Mouse (Mus musculus) thymus, postnatal 10 days (tissue): ENCODE results near the gene Gm9508.
"Not testable (repeated sequence)": the region's sequence is repeated elsewhere in the genome, so short reads cannot be mapped to it uniquely, and the experiment has no call there.

Experiments
- DNase-seq, 2 experiments: peaks; one replicate each; pipeline ENCODE4 v3.0.0; 2021; ENCODE audit warnings: low spot score in 2 of 2

The Gm9508 gene

DNA sequence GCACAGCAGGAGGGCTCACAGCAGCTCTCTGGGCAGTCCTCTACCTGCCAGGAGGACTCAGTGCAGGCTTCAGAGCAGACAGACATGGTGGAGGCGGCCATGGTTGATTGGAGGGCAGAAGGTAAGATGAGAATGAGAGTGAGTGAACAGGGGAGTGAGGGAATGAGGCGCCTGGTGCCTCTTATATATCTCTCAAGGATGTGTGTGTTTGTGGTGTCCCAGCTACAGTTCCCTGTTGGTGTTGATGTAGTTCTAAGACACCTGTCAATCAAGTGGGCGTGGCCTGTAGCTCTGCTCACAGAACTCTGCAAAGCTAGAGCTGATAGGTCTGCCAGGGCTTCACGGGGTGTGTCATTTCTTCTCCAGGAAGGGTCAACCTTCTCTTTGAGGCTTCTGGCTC lies at the start of gene Gm9508:
Gene Gm9508 (minus strand): TSS at position 101 of the 400 bp plus-strand sequence.
- DNase-seq, result no peak

DNA sequence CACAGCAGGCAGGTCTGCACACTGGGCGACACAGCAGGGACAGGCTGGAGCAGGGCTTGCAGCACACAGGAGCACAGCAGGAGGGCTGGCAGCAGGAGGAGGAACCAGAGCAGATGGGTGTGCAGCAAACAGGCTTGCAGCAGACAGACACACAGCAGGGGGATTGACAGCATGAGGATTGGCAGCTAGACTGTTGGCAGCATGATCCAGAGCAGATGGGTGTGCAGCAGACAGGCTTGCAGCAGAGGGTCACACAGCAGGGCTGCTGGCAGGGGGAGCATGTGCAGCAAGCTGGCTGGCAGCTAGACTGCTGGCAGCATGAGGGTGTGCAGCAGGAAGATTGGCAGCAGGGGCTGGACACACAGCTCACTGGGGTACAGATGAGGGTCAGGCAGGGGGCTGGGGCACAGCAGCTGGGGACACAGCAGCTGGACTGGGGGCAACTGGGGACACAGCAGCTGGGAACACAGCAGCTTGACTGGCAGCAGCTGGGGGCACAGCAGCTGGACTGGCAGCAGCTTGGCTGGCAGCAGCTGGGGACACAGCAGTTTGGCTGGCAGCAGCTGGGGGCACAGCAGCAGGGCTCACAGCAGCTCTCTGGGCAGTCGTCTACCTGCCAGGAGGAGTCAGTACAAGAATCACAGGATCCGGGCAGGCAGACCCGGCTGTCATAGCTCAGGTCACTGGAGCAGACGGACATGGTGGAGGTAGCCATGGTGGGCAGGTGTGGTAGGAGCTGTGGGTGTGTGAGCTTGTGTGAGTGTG lies 45.1 kb upstream of the Gm9508 start, which contains the start of gene Gm18596:
Gene Gm18596 (minus strand): TSS at position 715 of the 765 bp plus-strand sequence.
- not testable (repeated sequence) for DNase-seq

- DNase-seq, result no peak
Measured at GRCm38 (mm10) chr10:77738929-77739328, 41.9 kb upstream of the Gm9508 start.

GRCm38 (mm10) chr10:77735928-77736327 lies 38.9 kb upstream of the Gm9508 start:
- DNase-seq, result no peak

GRCm38 (mm10) chr10:77729241-77729640 lies 32.2 kb upstream of the Gm9508 start:
- peak in 1 of 2 experiments; percentile 20 for DNase-seq

- DNase-seq, result no peak
Measured at GRCm38 (mm10) chr10:77728280-77728679, 31.2 kb upstream of the Gm9508 start.

DNA sequence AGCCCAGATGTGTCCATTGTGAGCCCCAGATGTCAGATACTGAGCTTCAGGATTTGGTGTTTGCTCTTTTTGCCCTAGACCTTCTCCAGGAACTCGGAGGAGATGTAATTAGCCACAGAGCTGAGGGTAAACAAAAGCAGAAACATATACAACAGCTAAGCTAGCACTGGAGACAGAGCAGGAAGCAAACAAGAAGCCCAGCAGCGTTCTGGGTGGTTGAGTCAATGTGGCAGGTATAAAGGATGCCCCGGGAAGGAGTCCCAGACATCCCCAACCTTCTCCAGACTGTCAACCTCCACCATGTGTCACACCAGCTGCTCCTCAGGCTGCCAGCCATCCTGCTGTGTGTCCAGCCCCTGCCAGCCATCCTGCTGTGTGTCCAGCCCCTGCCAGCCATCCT lies 29.2 kb upstream of the Gm9508 start, which contains the start of gene Gm10100:
Gene Gm10100 (plus strand): TSS at position 301 of the 400 bp plus-strand sequence.
- DNase-seq, result no peak

DNA sequence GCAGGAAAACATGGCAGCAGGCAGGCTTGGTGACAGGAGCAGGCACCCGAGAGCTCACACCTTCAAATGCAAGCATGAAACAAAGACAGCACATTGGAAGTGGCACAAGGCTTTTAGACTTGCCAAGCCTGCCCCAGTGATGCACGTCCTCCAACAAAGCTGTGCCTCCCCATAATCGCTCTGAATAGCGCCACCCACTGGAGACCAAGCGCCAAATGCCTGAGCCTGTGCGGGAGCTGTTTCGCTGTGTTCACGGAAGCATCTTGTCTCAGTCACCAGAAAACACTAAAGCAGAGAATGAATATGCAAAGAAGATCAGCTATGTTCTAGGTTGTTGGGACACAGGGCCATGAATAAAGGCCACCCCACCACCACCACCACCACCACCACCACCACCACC lies 27.8 kb upstream of the Gm9508 start:
- no peak for DNase-seq

DNA sequence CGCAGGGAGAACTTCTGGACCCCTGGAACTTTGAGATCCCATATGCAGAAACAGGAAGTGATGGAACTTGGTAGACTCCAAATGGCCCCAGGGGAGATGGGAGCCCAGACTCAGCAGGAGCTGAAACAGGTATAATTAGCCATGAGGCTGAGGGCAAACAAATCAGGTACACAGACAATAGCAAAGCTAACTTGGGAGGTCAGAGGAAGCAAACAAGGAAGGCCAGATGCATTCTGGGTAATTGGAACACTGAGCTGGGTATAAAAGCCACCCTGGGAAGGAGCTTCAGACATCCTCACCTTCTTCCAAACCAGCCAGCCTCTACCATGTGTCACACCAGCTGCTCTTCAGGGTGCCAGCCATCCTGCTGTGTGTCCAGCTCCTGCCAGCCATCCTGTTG lies 23.3 kb upstream of the Gm9508 start, which contains the start of gene Krtap12-1:
Gene Krtap12-1 (plus strand): TSS at position 301 of the 400 bp plus-strand sequence.
- DNase-seq, result not testable (repeated sequence)

DNA sequence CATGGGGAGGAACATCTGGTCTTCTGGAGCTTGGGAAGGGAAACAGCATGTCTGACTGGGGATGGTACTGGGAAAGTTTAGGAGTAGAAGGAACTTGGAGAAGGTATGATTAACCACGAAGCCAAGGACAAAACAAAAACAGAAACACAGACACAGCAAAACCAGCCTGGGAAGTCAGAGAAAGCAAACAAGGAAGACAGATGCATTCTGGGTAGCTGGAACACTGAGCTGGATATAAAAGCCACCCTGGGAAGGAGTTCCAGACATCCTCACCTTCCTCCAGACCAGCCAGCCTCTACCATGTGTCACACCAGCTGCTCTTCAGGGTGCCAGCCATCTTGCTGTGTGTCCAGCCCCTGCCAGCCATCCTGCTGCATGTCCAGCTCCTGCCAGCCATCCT lies 18.5 kb upstream of the Gm9508 start, which contains the start of gene Gm10142:
Gene Gm10142 (plus strand): TSS at position 301 of the 400 bp plus-strand sequence.
- DNase-seq, result no peak

- DNase-seq, result no peak
Measured at GRCm38 (mm10) chr10:77713734-77714133, 16.7 kb upstream of the Gm9508 start.

DNA sequence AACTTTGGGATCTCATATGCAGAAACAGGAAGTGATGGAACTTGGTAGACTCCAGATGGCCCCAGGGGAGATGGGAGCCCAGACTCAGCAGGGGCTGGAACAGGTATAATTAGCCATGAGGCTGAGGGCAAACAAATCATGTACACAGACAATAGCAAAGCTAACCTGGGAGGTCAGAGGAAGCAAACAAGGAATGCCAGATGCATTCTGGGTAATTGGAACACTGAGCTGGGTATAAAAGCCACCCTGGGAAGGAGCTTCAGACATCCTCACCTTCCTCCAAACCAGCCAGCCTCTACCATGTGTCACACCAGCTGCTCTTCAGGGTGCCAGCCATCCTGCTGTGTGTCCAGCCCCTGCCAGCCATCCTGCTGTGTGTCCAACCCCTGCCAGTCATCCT lies 14.1 kb upstream of the Gm9508 start, which contains the start of gene Gm10024:
Gene Gm10024 (plus strand): TSS at position 301 of the 400 bp plus-strand sequence.
- not testable (repeated sequence) for DNase-seq

GRCm38 (mm10) chr10:77709831-77710230 lies 12.8 kb upstream of the Gm9508 start:
- no peak for DNase-seq

- DNase-seq, result no peak
Measured at GRCm38 (mm10) chr10:77706326-77706725, 9.3 kb upstream of the Gm9508 start, which contains the start of gene Gm10272. Gene Gm10272, plus strand, starts transcription at chr10:77706626.

DNA sequence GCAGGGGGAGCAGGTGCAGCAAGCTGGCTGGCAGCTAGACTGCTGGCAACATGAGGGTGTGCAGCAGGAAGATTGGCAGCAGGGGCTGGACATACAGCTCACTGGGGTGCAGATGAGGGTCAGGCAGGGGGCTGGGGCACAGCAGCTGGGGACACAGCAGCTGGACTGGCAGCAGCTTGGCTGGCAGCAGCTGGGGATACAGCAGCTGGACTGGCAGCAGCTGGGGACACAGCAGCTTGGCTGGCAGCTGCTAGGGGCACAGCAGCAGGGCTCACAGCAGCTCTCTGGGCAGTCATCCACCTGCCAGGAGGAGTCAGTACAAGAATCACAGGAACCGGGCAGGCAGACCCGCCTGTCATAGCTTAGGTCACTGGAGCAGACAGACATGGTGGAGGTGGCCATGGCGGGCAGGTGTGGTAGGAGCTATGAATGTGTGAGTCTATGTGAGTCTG lies 6.7 kb downstream of the Gm9508 start, which contains the start of gene Gm19402:
Gene Gm19402 (minus strand): TSS at position 402 of the 452 bp plus-strand sequence.
- DNase-seq, result not testable (repeated sequence)

- no peak for DNase-seq
Measured at GRCm38 (mm10) chr10:77687021-77687420, 10.0 kb downstream of the Gm9508 start.

GRCm38 (mm10) chr10:77685895-77686664 lies 11.0 kb downstream of the Gm9508 start, which contains the start of gene Tspear:
Gene Tspear, plus strand, starts transcription at chr10:77686569.
- DNase-seq, result no peak

GRCm38 (mm10) chr10:77684181-77684580 lies 12.9 kb downstream of the Gm9508 start:
- no peak for DNase-seq

DNA sequence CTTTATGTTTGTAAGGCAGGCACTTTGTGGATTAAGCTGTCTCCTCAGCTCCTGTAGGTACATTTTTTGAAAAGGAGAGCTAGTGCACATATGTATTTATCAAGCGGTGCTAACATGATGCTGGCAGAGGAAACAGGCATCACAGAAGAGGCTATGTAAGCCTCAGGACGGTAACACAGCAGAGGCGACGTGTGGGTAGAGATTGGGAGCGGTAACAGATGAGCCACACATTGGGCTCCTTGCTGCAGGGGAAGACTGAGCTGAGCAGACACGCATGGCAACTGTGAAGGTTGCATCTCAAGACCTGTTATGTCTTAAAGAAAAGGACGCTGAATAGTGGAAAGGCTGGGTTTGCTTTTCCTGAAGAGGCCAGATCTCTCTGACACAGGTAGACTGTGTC lies 14.0 kb downstream of the Gm9508 start:
- DNase-seq, result no peak

DNA sequence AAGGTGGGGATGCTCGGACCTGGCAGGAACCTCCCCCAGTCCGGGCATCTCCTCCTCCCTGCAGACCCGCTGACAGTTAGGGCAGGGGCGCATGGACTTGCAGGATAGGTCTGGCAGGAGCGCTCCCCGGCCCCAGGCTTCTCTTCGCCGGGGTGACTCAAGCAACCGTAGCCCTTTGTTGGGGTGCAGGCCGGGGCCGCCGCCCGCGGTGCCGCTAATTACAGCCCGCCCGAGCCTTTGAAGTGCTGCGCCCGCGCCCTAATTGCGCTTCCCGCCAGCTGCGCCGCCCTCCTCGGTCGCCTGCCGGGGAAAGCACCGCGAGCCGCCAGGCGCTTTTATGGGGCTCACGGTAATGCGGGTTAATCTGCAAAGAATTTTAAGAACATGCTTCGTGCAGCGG lies 19.5 kb downstream of the Gm9508 start:
- peak in 1 of 2 experiments; percentile 26 for DNase-seq

GRCm38 (mm10) chr10:77673765-77674164 lies 23.3 kb downstream of the Gm9508 start:
- peak; percentile 35 to 56 for DNase-seq

DNA sequence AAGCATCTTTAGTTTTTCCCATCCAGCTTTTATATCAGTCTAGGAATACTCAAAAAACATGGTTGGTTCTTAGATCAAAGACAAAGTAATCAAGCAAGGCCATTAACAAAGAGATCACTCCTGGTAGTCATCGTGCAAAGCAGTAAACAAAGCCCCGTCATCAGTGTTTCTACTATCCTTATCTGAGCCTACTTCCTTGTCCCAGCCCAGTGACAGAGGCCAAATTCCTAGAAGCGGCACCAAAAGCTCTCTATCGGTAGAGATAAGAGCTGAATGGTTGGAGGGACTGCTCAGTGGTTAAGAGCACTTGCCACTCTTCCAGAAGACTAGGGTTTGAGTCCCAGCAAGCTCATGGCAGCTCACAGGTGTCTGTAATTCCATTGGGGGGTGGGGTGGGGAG lies 25.5 kb downstream of the Gm9508 start:
- DNase-seq, result no peak
